Mouse (Mus musculus): ENCODE data around the gene G6pdx. TPM values are rescaled to one million over a fixed set of nuclear protein-coding genes. Genes with fewer than 3 reads are reported as not detected.

Gene G6pdx
- 20.9 and 33.4 TPM in 2 replicates for polyA plus RNA-seq (2011; ENCODE audit: insufficient read depth, insufficient read length, low replicate concordance, missing spikeins)

DNA sequence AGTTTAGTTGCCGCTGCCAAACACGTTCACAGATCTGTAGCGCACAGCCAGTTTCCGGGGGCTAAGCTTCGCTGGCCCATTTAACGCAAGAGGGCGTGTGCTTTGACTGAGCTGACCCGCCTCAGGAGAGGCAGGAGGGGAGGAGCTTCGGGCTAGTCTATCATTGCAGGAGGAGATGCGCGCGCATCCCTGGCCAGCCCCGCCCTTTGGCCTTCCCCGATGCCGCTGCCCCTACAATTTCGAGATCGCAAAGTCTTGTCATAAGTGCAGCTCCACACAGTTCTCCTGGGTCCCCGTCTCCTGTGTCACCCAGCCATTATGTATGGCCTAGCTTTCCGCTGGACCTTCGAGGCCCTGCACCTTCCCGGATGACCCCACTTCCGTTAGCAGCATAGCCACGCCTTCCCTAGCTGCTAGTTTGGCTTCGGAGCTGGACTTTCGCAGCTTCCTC is at the start of gene G6pdx:
G6pdx (minus strand) TSS at position 369 of the 451 bp plus-strand sequence.
- TF ChIP-seq POLR2A (IDR thresholded peaks at IDR 0.05; ENCODE audit: borderline replicate concordance, control insufficient read depth, low read depth, low read length): peak; percentile 50; the same call in 1 of the 2 replicates
- no peak; the same call in 1 of the 2 replicates for TF ChIP-seq CTCF (IDR thresholded peaks at IDR 0.05; ENCODE audit: control insufficient read depth, insufficient read depth, low read length)
- H3K4me3 ChIP-seq (replicated peaks; ENCODE audit: control insufficient read depth, low read depth, low read length): peak within 1 kb of the TSS; percentile 97
- peak within 1 kb of the TSS; percentile 95 for H3K27ac ChIP-seq (ENCODE audit: control insufficient read depth, insufficient read depth, low read depth, low read length, poor library complexity)
- WGBS: 10% methylated on average over 25 of the region's 25 CpGs
- peaks cover 3% of the 10 kb centered on the region; the same call in 1 of the 2 replicates for H3K4me1 ChIP-seq (ENCODE audit: control insufficient read depth, insufficient read depth, low read length)

DNA sequence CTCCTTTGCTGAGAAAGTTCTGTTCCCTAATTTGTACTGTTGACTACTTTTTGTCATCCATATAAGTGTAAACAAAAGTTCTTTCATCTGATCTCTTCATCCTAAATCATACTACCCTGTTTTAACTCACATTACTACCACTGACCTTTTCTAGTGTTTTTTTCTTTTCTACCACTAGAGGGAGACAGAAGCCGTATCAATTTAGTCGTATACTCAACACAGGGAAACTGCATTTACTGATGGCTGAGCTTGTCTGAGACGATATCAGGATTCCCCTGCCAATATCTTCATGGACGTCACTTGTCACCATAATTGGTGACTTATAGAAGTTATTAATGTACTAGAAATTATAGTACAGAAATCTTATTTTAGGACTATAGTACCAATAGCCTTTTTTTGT is 23.8 kb upstream of the G6pdx start:
- 7% methylated on average over 4 of the region's 4 CpGs for WGBS
- no peaks in the 10 kb centered on the region; the same call in 1 of the 2 replicates for H3K4me1 ChIP-seq (ENCODE audit: control insufficient read depth, insufficient read depth, low read length)
- H3K27ac ChIP-seq (ENCODE audit: control insufficient read depth, insufficient read depth, low read depth, low read length, poor library complexity): no peak overlapping the region
- TF ChIP-seq CTCF (IDR thresholded peaks at IDR 0.05; ENCODE audit: control insufficient read depth, insufficient read depth, low read length): no peak
- no peak for TF ChIP-seq POLR2A (IDR thresholded peaks at IDR 0.05; ENCODE audit: borderline replicate concordance, control insufficient read depth, low read depth, low read length)
- no peak overlapping the region for H3K4me3 ChIP-seq (replicated peaks; ENCODE audit: control insufficient read depth, low read depth, low read length)

DNA sequence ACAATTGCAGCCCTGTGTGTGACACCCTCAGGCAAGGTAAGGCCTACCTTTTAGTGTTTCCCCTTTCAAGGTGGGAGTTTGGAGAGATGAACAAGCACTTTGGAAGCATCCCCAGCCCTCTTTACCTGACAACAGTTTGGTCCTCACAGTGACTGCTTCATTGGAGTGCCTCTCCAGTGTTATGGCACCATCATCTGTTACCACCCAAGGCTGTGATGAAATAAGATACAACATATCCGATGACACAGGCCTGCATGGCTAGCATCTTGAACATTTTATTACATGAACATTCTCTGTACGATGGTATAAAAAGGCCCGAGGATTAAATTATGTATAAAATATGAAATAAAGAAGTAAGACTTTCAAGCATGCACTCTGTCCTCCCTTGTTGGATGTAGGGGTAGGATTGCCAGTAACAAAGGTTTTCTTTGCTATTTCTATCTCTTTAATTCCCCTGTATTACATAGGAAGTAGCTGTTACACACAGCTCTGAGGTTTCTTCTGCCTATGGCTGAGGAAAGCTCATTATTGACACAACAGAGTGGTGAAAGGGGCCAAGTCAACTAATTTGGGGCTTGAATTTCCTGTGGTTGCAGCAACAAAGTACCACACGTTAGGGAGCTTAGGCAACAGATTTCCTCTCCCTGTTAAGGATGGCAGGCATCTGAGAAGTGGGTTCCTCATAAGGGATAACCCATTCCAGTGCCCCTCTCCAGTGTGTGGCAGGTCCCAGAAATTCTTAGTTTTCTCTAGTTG is 22.3 kb upstream of the G6pdx start:
- TF ChIP-seq CTCF (IDR thresholded peaks at IDR 0.05; ENCODE audit: control insufficient read depth, insufficient read depth, low read length) (no peak), POLR2A (IDR thresholded peaks at IDR 0.05; ENCODE audit: borderline replicate concordance, control insufficient read depth, low read depth, low read length) (no peak)
- peak overlapping the region; percentile 63; the same call in 1 of the 2 replicates for H3K27ac ChIP-seq (ENCODE audit: control insufficient read depth, insufficient read depth, low read depth, low read length, poor library complexity)
- no peak overlapping the region for H3K4me3 ChIP-seq (replicated peaks; ENCODE audit: control insufficient read depth, low read depth, low read length)
- H3K4me1 ChIP-seq (ENCODE audit: control insufficient read depth, insufficient read depth, low read length): no peaks in the 10 kb centered on the region; the same call in 1 of the 2 replicates
- WGBS: 41% methylated on average over 4 of the region's 4 CpGs

DNA sequence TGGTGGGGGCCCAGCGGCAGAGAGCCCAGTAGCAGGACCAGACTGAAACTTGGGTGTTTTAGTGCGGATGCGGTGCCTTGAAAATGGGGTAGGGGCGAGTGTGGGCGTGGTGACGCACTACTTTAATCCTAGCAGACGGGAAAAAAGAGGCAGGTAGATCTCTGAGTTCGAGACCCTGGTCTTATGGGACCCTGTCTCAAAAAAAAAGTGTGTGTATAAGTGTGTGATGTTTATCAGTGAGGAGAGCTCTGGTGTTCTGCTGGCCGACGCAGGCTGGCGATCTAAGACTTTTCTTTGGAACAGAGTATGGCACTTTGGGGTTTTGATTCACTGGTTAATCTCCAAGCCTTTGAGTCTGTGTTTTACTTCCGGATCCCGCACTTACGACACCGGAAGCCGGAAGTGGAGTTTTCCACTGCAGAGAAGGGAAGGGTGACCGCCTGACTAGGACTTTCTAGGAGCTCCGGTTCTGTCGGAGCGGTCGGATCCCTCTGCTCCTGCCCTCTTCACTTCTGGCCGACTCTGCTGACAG is 362 bp upstream of the G6pdx start:
- 20% methylated on average over 22 of the region's 22 CpGs for WGBS
- peaks cover 2% of the 10 kb centered on the region; the same call in 1 of the 2 replicates for H3K4me1 ChIP-seq (ENCODE audit: control insufficient read depth, insufficient read depth, low read length)
- no peak for TF ChIP-seq CTCF (IDR thresholded peaks at IDR 0.05; ENCODE audit: control insufficient read depth, insufficient read depth, low read length)
- TF ChIP-seq POLR2A (IDR thresholded peaks at IDR 0.05; ENCODE audit: borderline replicate concordance, control insufficient read depth, low read depth, low read length): peak; percentile 17; the same call in 1 of the 2 replicates
- peak overlapping the region; percentile 95 for H3K27ac ChIP-seq (ENCODE audit: control insufficient read depth, insufficient read depth, low read depth, low read length, poor library complexity)
- peak overlapping the region; percentile 97 for H3K4me3 ChIP-seq (replicated peaks; ENCODE audit: control insufficient read depth, low read depth, low read length)

DNA sequence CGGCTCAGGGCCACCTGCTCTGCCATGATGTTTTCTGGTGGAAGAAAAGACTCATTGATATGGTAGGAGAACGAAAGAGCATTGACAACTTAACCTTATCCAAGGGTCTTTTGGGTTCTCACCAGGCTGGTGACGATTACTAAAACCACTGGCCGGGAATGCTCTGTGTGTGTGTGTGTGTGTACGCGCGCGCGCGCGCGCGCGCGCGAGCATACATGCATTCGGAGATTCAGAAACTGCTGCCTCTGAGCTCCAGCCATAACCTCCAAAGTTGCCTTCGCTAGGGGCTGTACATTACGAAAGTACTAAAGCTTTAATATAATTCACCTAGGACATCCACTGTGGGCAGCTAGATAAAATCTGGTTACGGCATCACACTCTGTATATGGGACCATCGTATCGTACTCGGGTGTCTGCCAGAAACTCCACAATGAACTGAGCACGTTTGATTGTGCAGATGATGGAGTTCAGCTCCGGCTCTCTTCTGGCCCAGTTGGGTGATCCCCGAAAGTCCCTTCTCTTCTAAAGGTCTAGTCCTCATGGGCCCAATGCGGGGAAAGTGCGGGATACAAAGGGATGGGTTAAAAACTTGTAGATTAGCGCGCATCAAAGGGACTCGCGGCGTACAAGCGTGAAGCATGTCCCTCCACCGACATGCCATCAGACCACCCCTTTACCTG is 708 bp downstream of the G6pdx start:
- TF ChIP-seq POLR2A (IDR thresholded peaks at IDR 0.05; ENCODE audit: borderline replicate concordance, control insufficient read depth, low read depth, low read length) (no peak), CTCF (IDR thresholded peaks at IDR 0.05; ENCODE audit: control insufficient read depth, insufficient read depth, low read length) (no peak)
- Histone ChIP-seq H3K4me3 (replicated peaks; ENCODE audit: control insufficient read depth, low read depth, low read length) (peak overlapping the region; percentile 97), H3K27ac (ENCODE audit: control insufficient read depth, insufficient read depth, low read depth, low read length, poor library complexity) (peak overlapping the region; percentile 95), H3K4me1 (ENCODE audit: control insufficient read depth, insufficient read depth, low read length) (peaks cover 3% of the 10 kb centered on the region; the same call in 1 of the 2 replicates)
- 21% methylated on average over 35 of the region's 35 CpGs for WGBS

DNA sequence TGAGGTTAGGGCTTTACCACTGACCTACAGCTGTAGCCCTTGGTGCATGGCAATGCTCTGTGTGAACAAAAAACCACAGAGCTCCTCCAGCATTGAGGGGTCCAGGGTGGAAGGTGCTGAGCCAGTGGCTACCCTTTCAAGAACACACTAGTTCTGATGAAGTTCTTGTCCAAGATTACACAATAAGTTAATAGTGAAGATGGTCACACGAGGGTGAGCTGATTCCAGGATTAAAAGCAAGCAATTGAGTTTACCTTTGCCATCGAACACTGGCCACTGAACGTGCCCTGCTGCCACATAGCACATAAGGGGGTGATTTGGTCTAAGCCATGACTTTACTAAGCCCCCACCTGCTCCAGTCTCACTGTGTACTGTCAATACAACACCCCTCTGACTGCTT is 1.9 kb downstream of the G6pdx start:
- no peak for TF ChIP-seq CTCF (IDR thresholded peaks at IDR 0.05; ENCODE audit: control insufficient read depth, insufficient read depth, low read length)
- no peak for TF ChIP-seq POLR2A (IDR thresholded peaks at IDR 0.05; ENCODE audit: borderline replicate concordance, control insufficient read depth, low read depth, low read length)
- Histone ChIP-seq H3K4me3 (replicated peaks; ENCODE audit: control insufficient read depth, low read depth, low read length) (peak overlapping the region; percentile 59), H3K4me1 (ENCODE audit: control insufficient read depth, insufficient read depth, low read length) (peaks cover 3% of the 10 kb centered on the region; the same call in 1 of the 2 replicates), H3K27ac (ENCODE audit: control insufficient read depth, insufficient read depth, low read depth, low read length, poor library complexity) (peak overlapping the region; percentile 61)
- WGBS: 65% methylated on average over 3 of the region's 3 CpGs

DNA sequence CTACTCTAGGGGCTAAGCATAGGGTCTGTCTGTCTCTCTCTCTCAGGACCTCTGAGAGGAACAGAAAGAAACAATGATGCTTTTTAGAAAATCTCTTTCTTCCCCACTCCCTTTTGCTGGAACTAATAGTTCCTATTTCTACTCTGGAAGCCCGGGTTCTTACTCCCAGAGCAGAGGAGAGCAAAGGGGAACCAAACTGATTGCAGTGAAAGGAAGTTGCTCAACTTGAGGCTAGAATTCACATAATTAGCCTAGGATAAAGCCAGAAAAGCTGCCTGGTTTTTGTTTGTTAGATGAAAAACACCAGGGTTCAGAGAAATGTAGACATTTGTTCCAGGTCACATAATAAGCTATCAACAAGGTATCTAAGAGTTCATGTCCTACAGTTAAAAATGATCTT is 2.7 kb downstream of the G6pdx start:
- 23% methylated on average over 1 of the region's 1 CpGs for WGBS
- no peak overlapping the region for H3K27ac ChIP-seq (ENCODE audit: control insufficient read depth, insufficient read depth, low read depth, low read length, poor library complexity)
- no peak for TF ChIP-seq CTCF (IDR thresholded peaks at IDR 0.05; ENCODE audit: control insufficient read depth, insufficient read depth, low read length)
- TF ChIP-seq POLR2A (IDR thresholded peaks at IDR 0.05; ENCODE audit: borderline replicate concordance, control insufficient read depth, low read depth, low read length): no peak
- H3K4me3 ChIP-seq (replicated peaks; ENCODE audit: control insufficient read depth, low read depth, low read length): peak overlapping the region; percentile 59
- peaks cover 3% of the 10 kb centered on the region; the same call in 1 of the 2 replicates for H3K4me1 ChIP-seq (ENCODE audit: control insufficient read depth, insufficient read depth, low read length)

DNA sequence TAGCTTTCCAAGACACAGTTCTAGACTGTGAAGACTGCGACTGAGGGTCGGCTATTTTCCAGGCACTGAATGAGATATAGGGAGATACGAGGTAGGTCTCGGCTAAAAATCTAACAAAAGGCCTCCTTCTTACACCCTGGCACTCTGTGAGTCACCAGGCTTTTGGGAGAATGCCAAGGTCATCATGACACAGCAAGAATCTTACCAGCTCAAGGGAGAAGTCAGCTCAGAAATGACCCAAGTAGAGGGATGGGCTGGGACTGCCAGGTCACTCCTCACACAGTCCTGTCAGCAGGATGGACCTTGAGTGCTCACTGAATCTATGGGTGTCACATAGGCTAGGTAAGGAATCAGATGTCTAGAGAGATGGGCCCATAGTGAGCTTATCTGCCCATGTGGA is 3.8 kb downstream of the G6pdx start:
- WGBS: 22% methylated on average over 4 of the region's 4 CpGs
- TF ChIP-seq POLR2A (IDR thresholded peaks at IDR 0.05; ENCODE audit: borderline replicate concordance, control insufficient read depth, low read depth, low read length): no peak
- Histone ChIP-seq H3K4me3 (replicated peaks; ENCODE audit: control insufficient read depth, low read depth, low read length) (peak overlapping the region; percentile 37), H3K4me1 (ENCODE audit: control insufficient read depth, insufficient read depth, low read length) (peaks cover 3% of the 10 kb centered on the region; the same call in 1 of the 2 replicates), H3K27ac (ENCODE audit: control insufficient read depth, insufficient read depth, low read depth, low read length, poor library complexity) (peak overlapping the region; percentile 72; the same call in 1 of the 2 replicates)
